Mouse (Mus musculus) left cerebral cortex, adult 2 months (tissue): ENCODE measurements around the gene Vil1. TPM values are rescaled to one million over a fixed set of nuclear protein-coding genes. Genes with fewer than 3 reads are reported as not detected.

ENCODE experiments used
- DNase-seq, 2 experiments: peaks; one replicate each; pipeline ENCODE4 v3.0.0; 2021 to 2022; ENCODE audit warnings: low spot score in 2 of 2, mixed read lengths in 1 of 2; ENCODE audit errors: extremely low spot score in 1 of 2
- H3K27ac ChIP-seq: fragments of 200-600 bp; 2 replicates; pipeline ENCODE4 v1.8.1; 2022
- H3K4me3 ChIP-seq: fragments of 200-600 bp; 2 replicates; pipeline ENCODE4 v1.8.1; 2022
- CTCF ChIP-seq: fragments of 200-600 bp; IDR thresholded peaks from 2 replicates; pipeline ENCODE4 v1.8.1; 2022; ENCODE audit warnings: antibody characterized with exemption, mild to moderate bottlenecking, moderate library complexity
- intact Hi-C: fragments of 180-260 bp; cut with DNase I; formaldehyde crosslinking; loops from one replicate; pipeline ENCODE4 v1.15.1; 2025
- total RNA-seq, 2 experiments: library from RNA; stranded (reverse); gene quantifications; 2 replicates each; pipeline ENCODE4 v1.2.3; 2021

Gene Vil1
- total RNA-seq, 2 experiments from 2014 or later = 0.30 to 1.0 TPM

DNA sequence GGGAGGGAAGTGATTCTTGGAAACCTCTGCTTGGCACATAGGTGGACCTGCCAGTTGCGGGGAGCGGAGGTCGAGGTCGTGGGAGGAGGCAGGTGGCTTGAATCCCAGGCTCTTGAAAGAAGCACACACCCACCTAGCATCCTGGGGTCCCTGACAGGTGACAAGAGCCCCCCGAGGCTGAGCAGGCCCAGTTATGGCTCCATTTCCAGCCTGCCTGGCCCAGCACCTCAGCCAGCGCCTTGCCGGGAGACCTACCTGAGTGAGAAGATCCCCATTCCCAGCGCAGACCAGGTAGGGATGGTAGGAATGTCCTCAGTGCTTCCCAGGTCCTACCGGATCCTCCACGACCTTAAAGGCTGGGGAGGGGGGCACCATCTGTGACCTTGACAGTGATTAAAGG is 33.6 kb upstream of the Vil1 start:
- no peak for TF ChIP-seq CTCF
- Histone ChIP-seq H3K4me3 (no peak overlapping the region), H3K27ac (no peak overlapping the region)
- DNase-seq = no peak
- intact Hi-C loops = no loop called here

DNA sequence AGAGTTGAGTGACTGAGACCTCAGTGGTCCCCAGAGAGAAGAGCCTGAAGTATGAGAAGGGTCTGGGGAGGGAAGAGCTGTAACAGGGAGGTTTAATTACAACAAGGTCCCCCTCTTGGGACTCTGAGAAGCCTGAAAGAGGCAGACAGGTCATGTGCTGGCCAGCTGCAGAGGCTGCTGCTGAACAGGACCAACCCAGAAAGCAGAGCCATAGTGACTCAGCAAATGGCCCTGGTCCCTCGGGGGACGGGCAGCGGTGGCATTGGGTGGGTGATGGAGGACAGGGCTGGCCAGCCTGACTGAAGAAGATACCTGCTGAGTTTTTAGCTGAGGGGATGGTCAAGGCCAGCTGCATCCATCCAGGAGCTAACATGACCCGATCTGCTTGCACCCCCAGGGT is 32.8 kb upstream of the Vil1 start:
- intact Hi-C loops = no loop called here
- no peak overlapping the region; the same call in 1 of the 2 replicates for H3K27ac ChIP-seq
- H3K4me3 ChIP-seq = no peak overlapping the region
- TF ChIP-seq CTCF = no peak
- no peak for DNase-seq

DNA sequence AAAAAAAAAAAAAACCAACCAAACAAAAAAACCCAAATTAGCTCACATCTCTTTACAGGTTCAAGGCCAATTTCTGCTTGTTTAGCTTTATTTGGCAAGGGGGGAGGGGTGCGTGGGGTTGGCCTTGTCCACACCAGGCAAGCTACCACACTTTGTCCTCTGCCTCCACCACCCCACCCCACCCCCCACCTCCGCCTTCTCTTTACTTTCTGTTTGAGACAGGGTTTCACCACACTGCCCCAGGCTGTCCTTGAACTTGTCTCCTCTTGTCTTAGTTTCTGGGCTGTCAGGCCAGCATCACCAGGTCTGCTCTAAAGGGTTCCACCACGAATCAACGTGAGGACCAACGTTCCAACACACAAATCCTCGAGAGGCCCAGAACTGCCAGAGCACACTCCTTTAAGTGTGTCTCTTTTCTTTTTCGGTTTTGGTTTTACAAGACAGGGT is 30.1 kb upstream of the Vil1 start:
- TF ChIP-seq CTCF = no peak
- intact Hi-C loops = no loop called here
- DNase-seq = no peak

GRCm38 (mm10) chr1:74380484-74380883 is 28.7 kb upstream of the Vil1 start:
- no peak for DNase-seq
- intact Hi-C loops = no loop called here
- no peak for TF ChIP-seq CTCF
- no peak overlapping the region for H3K27ac ChIP-seq
- no peak overlapping the region for H3K4me3 ChIP-seq

More for the DNA sequence above, 30.1 kb upstream of the Vil1 start:
- Histone ChIP-seq H3K4me3 (no peak overlapping the region), H3K27ac (no peak overlapping the region)

GRCm38 (mm10) chr1:74381588-74382021 is 27.6 kb upstream of the Vil1 start:
- intact Hi-C loops = no loop called here
- TF ChIP-seq CTCF = no peak
- DNase-seq = no peak
- no peak overlapping the region for H3K27ac ChIP-seq
- no peak overlapping the region for H3K4me3 ChIP-seq

- H3K27ac ChIP-seq = no peak overlapping the region
- no peak for TF ChIP-seq CTCF
- intact Hi-C loops = no loop called here
- H3K4me3 ChIP-seq = no peak overlapping the region
- DNase-seq = no peak
Measured at GRCm38 (mm10) chr1:74383385-74383784, 25.8 kb upstream of the Vil1 start.

- H3K27ac ChIP-seq = no peak overlapping the region
- intact Hi-C loops = no loop called here
- no peak for DNase-seq
- no peak for TF ChIP-seq CTCF
- H3K4me3 ChIP-seq = no peak overlapping the region
Measured at GRCm38 (mm10) chr1:74384525-74384924, 24.7 kb upstream of the Vil1 start.

DNA sequence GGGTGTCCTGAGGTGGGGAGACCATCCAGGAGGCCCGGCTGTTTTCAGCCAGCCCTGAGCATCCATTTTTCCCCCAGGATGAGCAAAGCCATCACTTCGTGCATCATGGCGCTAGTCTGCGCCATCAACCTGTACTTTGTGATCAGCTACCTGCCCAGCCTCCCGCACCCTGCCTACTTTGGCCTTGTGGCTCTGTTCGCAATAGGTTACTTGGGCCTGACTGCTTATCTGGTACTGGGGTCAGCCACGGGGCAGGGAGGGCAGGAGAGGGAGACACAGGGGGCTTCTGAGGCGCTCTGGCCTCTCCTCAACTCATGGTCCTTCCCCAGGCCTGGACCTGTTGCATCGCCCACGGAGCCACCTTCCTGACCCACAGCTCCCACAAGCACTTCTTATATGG is 24.1 kb upstream of the Vil1 start:
- no peak overlapping the region for H3K4me3 ChIP-seq
- intact Hi-C loops = loop anchor here (5.0 kb wide), 1 partner anchor 178 kb away; no protein-coding TSS in a partner anchor
- no peak for DNase-seq
- no peak for TF ChIP-seq CTCF
- no peak overlapping the region for H3K27ac ChIP-seq

- H3K4me3 ChIP-seq = no peak overlapping the region
- intact Hi-C loops = loop anchor here (5.0 kb wide), 1 partner anchor 178 kb away; no protein-coding TSS in a partner anchor
- TF ChIP-seq CTCF = no peak
- H3K27ac ChIP-seq = no peak overlapping the region
- no peak for DNase-seq
Measured at GRCm38 (mm10) chr1:74385531-74385930, 23.6 kb upstream of the Vil1 start.

- intact Hi-C loops = loop anchor here (2.0 to 5.0 kb wide), 2 partner anchors 74 to 179 kb away; no protein-coding TSS in a partner anchor
- TF ChIP-seq CTCF = no peak
- Histone ChIP-seq H3K4me3 (peak overlapping the region; percentile 64), H3K27ac (peak overlapping the region; percentile 99)
- DNase-seq = no peak
Measured at GRCm38 (mm10) chr1:74386363-74386713, 22.8 kb upstream of the Vil1 start.

DNA sequence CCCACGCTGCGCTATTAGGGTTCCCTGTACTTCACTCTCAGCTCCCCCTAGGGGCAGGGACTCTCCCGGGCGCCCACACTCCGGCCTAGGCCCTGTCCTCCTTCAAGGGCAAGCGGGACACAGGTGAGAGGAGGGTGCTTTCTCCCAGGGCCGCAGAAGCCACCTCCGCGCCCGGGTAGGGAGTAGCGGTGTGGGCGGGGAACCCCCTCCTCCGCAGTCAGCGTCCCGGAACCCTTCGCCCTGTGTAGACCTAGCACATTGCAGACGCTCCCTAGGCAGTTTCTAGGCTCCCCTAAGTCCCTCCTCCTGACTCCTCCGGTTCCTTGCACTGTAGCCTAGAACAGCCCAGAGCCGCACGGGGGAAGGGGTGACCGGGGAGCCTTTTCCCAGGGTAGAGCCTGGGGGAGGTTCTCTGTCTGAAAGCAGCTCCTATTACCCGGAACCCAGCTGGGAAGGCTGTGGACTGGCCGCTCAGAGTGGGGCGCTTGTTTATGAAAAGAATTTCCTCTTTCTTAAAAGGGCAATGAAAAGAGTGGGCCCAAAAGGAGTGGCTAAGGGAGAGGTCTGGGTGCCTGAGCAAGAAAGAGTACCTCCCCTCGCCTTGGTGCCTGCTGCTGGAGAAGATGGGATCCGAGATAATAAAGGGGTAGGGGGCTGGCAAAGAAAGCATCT is 22.3 kb upstream of the Vil1 start:
- Histone ChIP-seq H3K4me3 (peak overlapping the region; percentile 64), H3K27ac (peak overlapping the region; percentile 99)
- peak; percentile 91 to 94 for DNase-seq
- intact Hi-C loops = loop anchor here (2.0 to 5.0 kb wide), 2 partner anchors 74 to 180 kb away; no protein-coding TSS in a partner anchor
- peak; percentile 74 for TF ChIP-seq CTCF

GRCm38 (mm10) chr1:74387386-74387988 is 21.7 kb upstream of the Vil1 start:
- Histone ChIP-seq H3K4me3 (peak overlapping the region; percentile 64), H3K27ac (peak overlapping the region; percentile 99)
- DNase-seq = no peak
- TF ChIP-seq CTCF = no peak
- intact Hi-C loops = loop anchor here (2.0 to 5.0 kb wide), 2 partner anchors 75 to 180 kb away; no protein-coding TSS in a partner anchor
